ENCODE assay signal across 32 mouse cellular contexts in the genomic region with DNA sequence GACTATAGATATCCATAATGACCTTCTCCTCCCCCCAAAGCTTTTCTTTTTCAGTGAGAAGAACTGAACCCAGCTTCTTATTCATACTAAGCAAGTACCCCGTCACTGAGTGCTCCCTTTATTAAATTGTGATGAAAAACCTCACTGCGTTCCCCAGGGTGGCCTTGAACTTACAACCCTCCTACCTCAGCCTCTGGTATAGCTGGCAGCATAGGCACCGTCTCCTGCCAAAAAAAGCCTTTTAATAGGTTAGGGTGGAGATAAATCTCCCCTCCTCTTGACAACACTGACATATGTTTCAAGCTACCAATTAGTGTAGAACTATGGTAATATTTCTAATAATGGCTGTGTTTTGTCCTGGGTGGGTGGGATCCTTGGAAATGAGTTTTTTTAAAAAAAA. TPM values are rescaled to one million over a fixed set of nuclear protein-coding genes. Genes with fewer than 3 reads are reported as not detected.
"Had no signal": no experiment of that assay in that cellular context is flagged by ENCODE, and none has a peak within 500 bp of the region (broad histone marks: within the 10 kb centered on the region; RNA-seq: fewer than 3 reads in every experiment).

No protein-coding gene starts in this region.

- H3K9me3 ChIP-seq: limb, embryonic 10.5 days; limb, embryonic 13.5 days; limb, embryonic 15.5 days; liver, embryonic 13.5 days; liver, embryonic 15.5 days; lung, embryonic 15.5 days; megakaryocyte, embryonic 14.5 days; midbrain, embryonic 10.5 days; midbrain, embryonic 12.5 days; midbrain, embryonic 13.5 days; midbrain, embryonic 15.5 days; neural tube, embryonic 12.5 days; neural tube, embryonic 13.5 days had no signal

- H3K4me2 ChIP-seq: limb, embryonic 12.5 days; limb, embryonic 13.5 days; limb, embryonic 15.5 days; liver, embryonic 11.5 days; liver, embryonic 13.5 days; liver, embryonic 15.5 days; lung, embryonic 14.5 days; lung, embryonic 15.5 days; midbrain, embryonic 11.5 days; midbrain, embryonic 12.5 days; midbrain, embryonic 13.5 days; midbrain, embryonic 15.5 days; neural tube, embryonic 12.5 days; neural tube, embryonic 13.5 days had no signal

- H3K9ac ChIP-seq: limb, embryonic 12.5 days; limb, embryonic 13.5 days; limb, embryonic 15.5 days; liver, embryonic 13.5 days; liver, embryonic 14.5 days; liver, embryonic 15.5 days; liver, postnatal 0 days; lung, embryonic 14.5 days; lung, embryonic 15.5 days; midbrain, embryonic 12.5 days; midbrain, embryonic 13.5 days; midbrain, embryonic 15.5 days; neural tube, embryonic 12.5 days; neural tube, embryonic 13.5 days had no signal

- DNase-seq: left cerebral cortex, postnatal 4 days; liver; liver, embryonic 13.5 days; liver, postnatal 0 days; lung, adult 18-20 months; lung, adult 2 months; lung, embryonic 14.5 days; lung, postnatal 14 days; lung, postnatal 36 days; lung, postnatal 4 days; midbrain, embryonic 14.5 days had no signal

- H3K4me1 ChIP-seq: limb, embryonic 10.5 days; limb, embryonic 12.5 days; liver, embryonic 13.5 days; liver, embryonic 15.5 days; lung, embryonic 15.5 days; megakaryocyte, embryonic 14.5 days; midbrain, embryonic 12.5 days; midbrain, embryonic 13.5 days; neural tube, embryonic 12.5 days; neural tube, embryonic 13.5 days had no signal

- H3K27ac ChIP-seq: limb, embryonic 10.5 days; limb, embryonic 12.5 days; limb, embryonic 13.5 days; limb, embryonic 15.5 days; liver, embryonic 13.5 days; liver, embryonic 14.5 days; liver, embryonic 15.5 days; lung, embryonic 15.5 days; macrophage; midbrain, embryonic 10.5 days; midbrain, embryonic 12.5 days; midbrain, embryonic 13.5 days; midbrain, embryonic 15.5 days; neural tube, embryonic 12.5 days; neural tube, embryonic 13.5 days had no signal

- H3K36me3 ChIP-seq: limb, embryonic 12.5 days; limb, embryonic 13.5 days; limb, embryonic 15.5 days; liver, embryonic 13.5 days; liver, embryonic 15.5 days; lung, embryonic 15.5 days; midbrain, embryonic 10.5 days; midbrain, embryonic 12.5 days; midbrain, embryonic 13.5 days; midbrain, embryonic 15.5 days; neural tube, embryonic 12.5 days; neural tube, embryonic 13.5 days had no signal

- ATAC-seq: liver, postnatal 0 days; lung, postnatal 0 days; midbrain, embryonic 13.5 days; midbrain, embryonic 15.5 days; midbrain, embryonic 16.5 days had no signal

- H3K27me3 ChIP-seq: limb, embryonic 12.5 days; limb, embryonic 13.5 days; limb, embryonic 15.5 days; liver, embryonic 13.5 days; liver, embryonic 15.5 days; lung, embryonic 15.5 days; megakaryocyte, embryonic 14.5 days; midbrain, embryonic 12.5 days; midbrain, embryonic 13.5 days; midbrain, embryonic 15.5 days; neural tube, embryonic 12.5 days; neural tube, embryonic 13.5 days had no signal

- H3K4me3 ChIP-seq: limb, embryonic 10.5 days; limb, embryonic 12.5 days; limb, embryonic 13.5 days; limb, embryonic 15.5 days; liver, embryonic 13.5 days; liver, embryonic 15.5 days; lung, embryonic 15.5 days; megakaryocyte, embryonic 14.5 days; midbrain, embryonic 10.5 days; midbrain, embryonic 12.5 days; midbrain, embryonic 13.5 days; midbrain, embryonic 15.5 days; myocyte; neural tube, embryonic 12.5 days; neural tube, embryonic 13.5 days had no signal

RNA-seq across cellular contexts. Expression of gene Lhfp, which starts 33.4 kb away (rescaled TPM):
- total RNA-seq: megakaryocyte-erythroid progenitor cell, adult 5-6 weeks had no signal
